Mouse (Mus musculus): ENCODE data around the gene Dhh. TPM values are rescaled to one million over a fixed set of nuclear protein-coding genes. Genes with fewer than 3 reads are reported as not detected.

The Dhh gene
- total RNA-seq, 1 experiment from 2014 or later: not detected

GRCm38 (mm10) chr15:98860921-98861320, 37.4 kb downstream of the Dhh start:
- no peak for ATAC-seq (replicated peaks; ENCODE audit: insufficient number of reproducible peaks, low FRiP score, low TSS enrichment, poor library complexity, severe bottlenecking)

- ATAC-seq (replicated peaks; ENCODE audit: insufficient number of reproducible peaks, low FRiP score, low TSS enrichment, poor library complexity, severe bottlenecking): no peak
Observed at GRCm38 (mm10) chr15:98859319-98860043, 38.9 kb downstream of the Dhh start.

GRCm38 (mm10) chr15:98854214-98854613, 44.1 kb downstream of the Dhh start:
- ATAC-seq (replicated peaks; ENCODE audit: insufficient number of reproducible peaks, low FRiP score, low TSS enrichment, poor library complexity, severe bottlenecking): no peak

- no peak for ATAC-seq (replicated peaks; ENCODE audit: insufficient number of reproducible peaks, low FRiP score, low TSS enrichment, poor library complexity, severe bottlenecking)
Observed at GRCm38 (mm10) chr15:98853161-98853937, 45.0 kb downstream of the Dhh start.

GRCm38 (mm10) chr15:98852733-98853132, 45.6 kb downstream of the Dhh start:
- ATAC-seq (replicated peaks; ENCODE audit: insufficient number of reproducible peaks, low FRiP score, low TSS enrichment, poor library complexity, severe bottlenecking): no peak

- no peak for ATAC-seq (replicated peaks; ENCODE audit: insufficient number of reproducible peaks, low FRiP score, low TSS enrichment, poor library complexity, severe bottlenecking)
Observed at GRCm38 (mm10) chr15:98852071-98852470, 46.3 kb downstream of the Dhh start.

GRCm38 (mm10) chr15:98851229-98851818, 47.0 kb downstream of the Dhh start:
- ATAC-seq (replicated peaks; ENCODE audit: insufficient number of reproducible peaks, low FRiP score, low TSS enrichment, poor library complexity, severe bottlenecking): no peak

GRCm38 (mm10) chr15:98850668-98851067, 47.7 kb downstream of the Dhh start:
- ATAC-seq (replicated peaks; ENCODE audit: insufficient number of reproducible peaks, low FRiP score, low TSS enrichment, poor library complexity, severe bottlenecking): no peak

GRCm38 (mm10) chr15:98849956-98850600, 48.3 kb downstream of the Dhh start:
- ATAC-seq (replicated peaks; ENCODE audit: insufficient number of reproducible peaks, low FRiP score, low TSS enrichment, poor library complexity, severe bottlenecking): no peak

GRCm38 (mm10) chr15:98849165-98849564, 49.2 kb downstream of the Dhh start:
- no peak for ATAC-seq (replicated peaks; ENCODE audit: insufficient number of reproducible peaks, low FRiP score, low TSS enrichment, poor library complexity, severe bottlenecking)

- ATAC-seq (replicated peaks; ENCODE audit: insufficient number of reproducible peaks, low FRiP score, low TSS enrichment, poor library complexity, severe bottlenecking): no peak
Observed at GRCm38 (mm10) chr15:98846140-98846539, 52.2 kb downstream of the Dhh start.

GRCm38 (mm10) chr15:98845149-98845548, 53.2 kb downstream of the Dhh start:
- no peak for ATAC-seq (replicated peaks; ENCODE audit: insufficient number of reproducible peaks, low FRiP score, low TSS enrichment, poor library complexity, severe bottlenecking)

- ATAC-seq (replicated peaks; ENCODE audit: insufficient number of reproducible peaks, low FRiP score, low TSS enrichment, poor library complexity, severe bottlenecking): no peak
Observed at GRCm38 (mm10) chr15:98843595-98844223, 54.6 kb downstream of the Dhh start.

Other genes with a start within 250 kb of the Dhh start
- 106 to 143 TPM (median 108 TPM) in 3 replicates for gene Ddx23, start 235.6 kb downstream of the Dhh start, total RNA-seq (2017)
- gene Rnd1, start 221.1 kb downstream of the Dhh start, total RNA-seq (2017): 1.2 to 2.8 TPM (median 1.5 TPM) in 3 replicates
- gene Ccdc65, start 190.3 kb downstream of the Dhh start, total RNA-seq (2017): not detected in 3 replicates
- gene Fkbp11, start 170.3 kb downstream of the Dhh start, total RNA-seq (2017): 0.11 to 2.2 TPM in 2 of 3 replicates, not detected in the other
- 27.4 to 48.6 TPM (median 30.8 TPM) in 3 replicates for gene Arf3, start 135.3 kb downstream of the Dhh start, total RNA-seq (2017)
- gene Wnt10b, start 120.4 kb downstream of the Dhh start, total RNA-seq (2017): not detected in 3 replicates
- not detected in 3 replicates for gene Wnt1, start 108.7 kb downstream of the Dhh start, total RNA-seq (2017)
- gene Ddn, start 89.0 kb downstream of the Dhh start, total RNA-seq (2017): not detected in 3 replicates
- 128 to 132 TPM (median 132 TPM) in 3 replicates for gene Prkag1, start 67.0 kb downstream of the Dhh start, total RNA-seq (2017)
- 39.4 to 138 TPM (median 45.1 TPM) in 3 replicates for gene Kmt2d, start 27.3 kb downstream of the Dhh start, total RNA-seq (2017)
- 6.0 to 15.1 TPM (median 14.2 TPM) in 3 replicates for gene Rhebl1, start 4.0 kb downstream of the Dhh start, total RNA-seq (2017)
- gene Lmbr1l, start 19.7 kb upstream of the Dhh start, total RNA-seq (2017): 54.7 to 97.4 TPM (median 92.2 TPM) in 3 replicates
- 86.5 to 154 TPM (median 137 TPM) in 3 replicates for gene Tuba1b, start 36.0 kb upstream of the Dhh start, total RNA-seq (2017)
- gene Gm49450, start 55.0 kb upstream of the Dhh start, total RNA-seq (2017): 12.2 to 56.4 TPM in 2 of 3 replicates, not detected in the other
- gene Tuba1a, start 55.2 kb upstream of the Dhh start, total RNA-seq (2017): 79.8 to 96.7 TPM (median 88.2 TPM) in 3 replicates
- gene Tuba1c, start 131.4 kb upstream of the Dhh start, total RNA-seq (2017): 104 to 150 TPM (median 116 TPM) in 3 replicates
- gene Prph, start 156.6 kb upstream of the Dhh start, total RNA-seq (2017): 1.1 TPM in 1 of 3 replicates, not detected in the others
- 2.3 to 3.6 TPM in 2 of 3 replicates, not detected in the other for gene Troap, start 176.0 kb upstream of the Dhh start, total RNA-seq (2017)
- not detected in 3 replicates for gene C1ql4, start 189.3 kb upstream of the Dhh start, total RNA-seq (2017)
- gene Dnajc22, start 194.6 kb upstream of the Dhh start, total RNA-seq (2017): not detected in 3 replicates
- gene Spats2, start 227.4 kb upstream of the Dhh start, total RNA-seq (2017): not detected in 3 replicates